ENCODE assay signal across 13 mouse cellular contexts in the genomic region with DNA sequence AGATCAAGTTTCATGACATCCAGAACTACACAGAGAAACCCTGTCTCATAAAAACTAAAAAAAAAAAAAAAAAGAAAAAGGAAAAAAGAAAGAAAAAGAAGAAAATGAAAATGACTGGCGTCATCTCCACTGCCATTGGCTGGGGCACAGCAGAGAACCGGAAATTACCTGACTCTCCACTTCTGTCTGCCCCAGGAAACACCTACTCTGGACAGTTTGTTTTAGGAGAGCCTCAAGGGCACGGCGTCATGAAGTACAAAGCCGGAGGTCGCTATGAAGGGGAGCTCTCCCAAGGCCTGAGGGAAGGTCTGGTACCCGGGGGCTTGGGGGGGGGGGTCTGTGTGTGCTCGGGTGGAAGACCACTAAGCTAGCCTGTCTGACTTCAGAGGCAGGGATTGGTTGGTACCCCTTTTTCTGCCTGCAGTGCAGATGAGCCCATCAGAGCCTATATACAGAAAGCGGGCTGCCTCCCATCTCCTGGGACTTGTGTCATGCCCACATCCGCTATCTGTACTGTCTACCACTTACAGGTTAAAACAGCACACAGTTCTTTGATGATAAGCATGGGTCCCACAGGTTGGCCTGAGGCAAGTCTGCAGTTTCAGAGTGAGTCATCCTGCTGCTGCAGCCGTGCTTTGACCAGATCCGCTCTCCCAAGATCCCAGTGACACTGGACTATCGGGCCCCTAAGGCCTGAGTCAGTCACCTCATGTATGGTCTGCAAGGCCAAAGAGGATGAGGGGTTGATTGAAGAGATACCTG. TPM values are rescaled to one million over a fixed set of nuclear protein-coding genes. Genes with fewer than 3 reads are reported as not detected.
"Had no signal": no experiment of that assay in that cellular context is flagged by ENCODE, and none has a peak within 500 bp of the region (broad histone marks: within the 10 kb centered on the region; RNA-seq: fewer than 3 reads in every experiment).

No protein-coding gene starts in this region.

- H3K4me3 ChIP-seq: limb, embryonic 13.5 days; midbrain, embryonic 15.5 days; neural tube, embryonic 12.5 days; stomach, embryonic 15.5 days had no signal

- H3K36me3 ChIP-seq: midbrain, embryonic 15.5 days; neural tube, embryonic 12.5 days had no signal

- H3K4me2 ChIP-seq: limb, embryonic 13.5 days; midbrain, embryonic 15.5 days; neural tube, embryonic 12.5 days; stomach, embryonic 15.5 days had no signal

- ATAC-seq: midbrain, embryonic 15.5 days had no signal

- H3K9me3 ChIP-seq: limb, embryonic 13.5 days; midbrain, embryonic 15.5 days; neural tube, embryonic 12.5 days; stomach, embryonic 15.5 days had no signal

- H3K27ac ChIP-seq: limb, embryonic 13.5 days; liver, embryonic 14.5 days; midbrain, embryonic 15.5 days; neural tube, embryonic 12.5 days; stomach, embryonic 15.5 days had no signal

- DNase-seq: kidney, postnatal 10 days; left cerebral cortex, postnatal 4 days; lung, adult 18-20 months; thymus, postnatal 36 days had no signal

- H3K9ac ChIP-seq: limb, embryonic 13.5 days; liver, embryonic 14.5 days; midbrain, embryonic 15.5 days; neural tube, embryonic 12.5 days; stomach, embryonic 15.5 days had no signal

- H3K27me3 ChIP-seq: limb, embryonic 13.5 days; midbrain, embryonic 15.5 days; neural tube, embryonic 12.5 days; stomach, embryonic 15.5 days had no signal

RNA-seq across cellular contexts. Expression of gene Morn1, which starts 4.5 kb away (rescaled TPM):
- total RNA-seq: monocyte, adult 5-6 weeks had no signal

RNA-seq across cellular contexts. Expression of gene Plch2, which starts 34.3 kb away (rescaled TPM):
- total RNA-seq: liver, adult 2 months; megakaryocyte progenitor cell, adult 5-6 weeks; monocyte, adult 5-6 weeks; neutrophil, adult 5-6 weeks had no signal
